Mouse (Mus musculus) heart, embryonic 16.5 days (tissue): ENCODE data around the gene Insl3. TPM values are rescaled to one million over a fixed set of nuclear protein-coding genes. Genes with fewer than 3 reads are reported as not detected.

Source experiments
- ATAC-seq: fragments of 200-750 bp; cut with Nextera tagmentation; replicated peaks from 2 replicates; pipeline ENCODE4 v1.8.0; 2017; ENCODE audit warnings: moderate number of reproducible peaks; ENCODE audit not compliant: insufficient read depth, low FRiP score; ENCODE audit errors: extremely low read depth
- H3K27ac ChIP-seq: fragments of 300-500 bp; sonication (generic); 2 replicates; pipeline ENCODE4 v1.5.1; 2014; ENCODE audit warnings: mild to moderate bottlenecking, low read length, control low read depth, moderate library complexity
- H3K27me3 ChIP-seq: fragments of 300-500 bp; sonication (generic); 2 replicates; pipeline ENCODE4 v1.6.1; 2014; ENCODE audit warnings: low read length, mixed read lengths; ENCODE audit not compliant: control insufficient read depth, insufficient read depth
- H3K36me3 ChIP-seq: fragments of 300-500 bp; sonication (generic); 2 replicates; pipeline ENCODE4 v1.6.1; 2014; ENCODE audit not compliant: control insufficient read depth, insufficient read depth
- H3K4me1 ChIP-seq: fragments of 300-500 bp; sonication (generic); 2 replicates; pipeline ENCODE4 v1.6.1; 2014; ENCODE audit warnings: low read length, mixed read lengths; ENCODE audit not compliant: control insufficient read depth, insufficient read depth
- H3K4me2 ChIP-seq: fragments of 300-500 bp; sonication (generic); 2 replicates; pipeline ENCODE4 v1.6.1; 2014; ENCODE audit warnings: low read depth, mild to moderate bottlenecking, control low read depth, low read length
- H3K4me3 ChIP-seq: fragments of 300-500 bp; sonication (generic); 2 replicates; pipeline ENCODE4 v1.5.1; 2014; ENCODE audit warnings: mild to moderate bottlenecking, control low read depth, low read length
- H3K9ac ChIP-seq: fragments of 300-500 bp; sonication (generic); 2 replicates; pipeline ENCODE4 v1.6.1; 2014; ENCODE audit warnings: low read length, control low read depth
- H3K9me3 ChIP-seq: fragments of 300-500 bp; sonication (generic); replicated peaks from 2 replicates; pipeline ENCODE4 v1.6.1; 2016; ENCODE audit warnings: low read length; ENCODE audit not compliant: control insufficient read depth
- WGBS: fragments of 180-500 bp; shearing (Covaris S2); extraction: QIAGEN DNeasy Blood & Tissue Kit; methylation state at CpG from one replicate; pipeline ENCODE4 v1.1.7; 2014; 5-methylcytosine and 5-hydroxymethylcytosine counted together
- polyA plus RNA-seq: library from polyadenylated mRNA; unstranded; fragments of >200 nt; fragmentation: Nextera tagmentation; extraction: Ambion mirVana; gene quantifications from 2 replicates; pipeline ENCODE4 v1.2.1, GENCODE M21; 2015

Insl3 gene
- polyA plus RNA-seq, 1 experiment from 2014 or later = 3.4 TPM

- Histone ChIP-seq H3K4me3 (no peak overlapping the region), H3K27ac (no peak overlapping the region), H3K4me2 (no peak overlapping the region), H3K27me3 (peaks cover 11% of the 10 kb centered on the region), H3K4me1 (peaks cover 24% of the 10 kb centered on the region), H3K36me3 (no peaks in the 10 kb centered on the region), H3K9ac (no peak overlapping the region), H3K9me3 (no peaks in the 10 kb centered on the region)
- no peak for ATAC-seq
- 70% methylated on average over 2 of the region's 2 CpGs for WGBS
Observed at GRCm38 (mm10) chr8:71674071-71674470, 14.9 kb upstream of the Insl3 start.

DNA sequence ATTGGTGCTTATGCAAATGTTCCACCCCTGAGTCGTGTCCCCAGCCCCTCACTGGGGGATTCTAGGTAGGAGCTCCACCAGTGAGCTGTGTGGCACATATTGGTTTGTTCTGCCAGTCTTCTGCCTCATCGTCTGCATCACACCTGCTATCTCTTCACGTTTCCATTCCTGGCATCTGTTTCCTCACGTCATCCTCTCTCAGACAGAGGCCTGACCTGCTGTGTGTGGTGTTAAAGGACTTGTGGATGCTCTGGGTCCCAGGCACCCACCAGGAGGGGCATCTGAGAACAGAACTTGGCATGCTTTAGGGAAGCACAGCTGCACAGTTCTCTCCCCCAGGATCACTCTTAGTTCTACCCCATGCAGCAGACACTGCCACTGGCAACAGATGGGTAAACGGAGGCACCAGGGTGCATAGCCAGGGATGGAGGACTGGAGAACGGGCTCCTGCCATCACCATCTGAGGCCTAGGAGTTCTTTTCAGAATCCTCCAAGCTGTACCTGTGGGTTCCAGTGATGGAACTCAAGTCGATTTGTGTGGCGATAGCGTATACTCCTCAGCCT is 13.5 kb upstream of the Insl3 start:
- Histone ChIP-seq H3K27ac (peak overlapping the region; percentile 89), H3K4me2 (peak overlapping the region; percentile 67), H3K9ac (peak overlapping the region; percentile 93), H3K9me3 (no peaks in the 10 kb centered on the region), H3K4me3 (peak overlapping the region; percentile 84), H3K36me3 (no peaks in the 10 kb centered on the region), H3K27me3 (peaks cover 12% of the 10 kb centered on the region), H3K4me1 (peaks cover 25% of the 10 kb centered on the region)
- no peak for ATAC-seq
- 37% methylated on average over 9 of the region's 9 CpGs for WGBS

DNA sequence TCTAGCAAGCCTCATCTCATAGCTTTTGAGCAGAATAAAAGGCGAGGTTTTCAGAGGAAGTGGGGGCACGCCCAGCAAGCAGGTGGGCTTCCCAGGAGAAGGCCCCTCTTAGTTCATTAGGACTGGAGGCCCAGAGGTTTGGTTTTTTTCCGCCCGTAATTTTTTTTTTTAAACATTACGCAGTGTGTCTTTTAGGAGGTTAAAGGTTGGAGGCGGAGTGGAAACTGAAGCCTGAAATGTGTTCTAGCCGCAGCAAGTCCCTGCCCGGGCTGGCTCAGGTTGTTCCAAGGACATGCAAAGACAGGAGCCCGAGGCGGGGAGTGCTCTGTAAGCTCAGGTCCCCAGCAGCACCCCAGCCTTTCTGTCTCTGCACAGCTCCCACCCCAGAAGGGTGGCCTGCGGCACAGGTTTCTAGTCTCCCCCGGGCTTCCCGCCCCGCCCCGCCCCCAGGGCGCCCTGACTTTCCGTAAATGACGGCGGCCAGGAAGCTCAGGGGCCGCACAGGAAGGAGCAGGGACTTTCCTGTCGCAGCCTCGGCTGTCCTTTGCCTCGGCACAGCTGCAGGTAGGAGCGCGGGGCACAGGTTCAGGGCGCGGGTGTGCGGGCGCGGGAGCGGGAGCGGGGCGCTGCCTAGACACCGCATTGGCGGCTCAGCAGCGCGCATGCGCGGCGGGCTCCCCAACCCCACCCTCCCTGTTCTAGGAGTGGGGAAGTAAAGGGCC is 12.8 kb upstream of the Insl3 start, which contains the start of gene Jak3:
Jak3 (plus strand) TSS at position 277 of the 722 bp plus-strand sequence.
- Histone ChIP-seq H3K9ac (peak within 1 kb of the TSS; percentile 93), H3K27me3 (peaks cover 15% of the 10 kb centered on the region), H3K4me3 (peak within 1 kb of the TSS; percentile 84), H3K27ac (peak within 1 kb of the TSS; percentile 89), H3K9me3 (no peaks in the 10 kb centered on the region), H3K4me2 (peak within 1 kb of the TSS; percentile 67), H3K4me1 (peaks cover 21% of the 10 kb centered on the region), H3K36me3 (no peaks in the 10 kb centered on the region)
- peak; percentile 49 for ATAC-seq
- 3% methylated on average over 38 of the region's 40 CpGs for WGBS

DNA sequence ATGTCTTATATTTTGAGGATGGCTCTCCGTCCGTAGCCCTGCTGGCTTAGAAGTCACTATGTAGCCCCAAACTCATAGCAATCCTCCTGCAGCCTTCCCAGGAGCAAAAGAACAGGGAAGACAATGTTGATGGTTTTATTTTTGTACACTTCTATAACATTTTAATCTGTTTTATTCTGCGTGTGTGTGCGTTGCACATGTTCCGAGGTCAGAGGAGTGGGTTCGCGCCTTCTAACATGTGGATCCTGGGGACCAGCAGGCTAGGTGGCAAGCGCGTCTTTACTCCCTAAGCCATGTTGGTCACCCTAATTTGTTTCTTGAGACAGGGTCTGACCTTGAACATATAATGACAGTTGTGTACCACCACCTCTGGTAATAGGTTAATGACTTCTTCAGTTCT is 12.2 kb upstream of the Insl3 start:
- no peaks in the 10 kb centered on the region for H3K9me3 ChIP-seq
- WGBS = 55% methylated on average over 9 of the region's 9 CpGs
- H3K27me3 ChIP-seq = peaks cover 17% of the 10 kb centered on the region
- peaks cover 19% of the 10 kb centered on the region for H3K4me1 ChIP-seq
- no peak for ATAC-seq
- H3K4me2 ChIP-seq = peak overlapping the region; percentile 67
- peak overlapping the region; percentile 93 for H3K9ac ChIP-seq
- H3K36me3 ChIP-seq = no peaks in the 10 kb centered on the region
- peak overlapping the region; percentile 89 for H3K27ac ChIP-seq
- H3K4me3 ChIP-seq = peak overlapping the region; percentile 84

GRCm38 (mm10) chr8:71677555-71677954 is 11.5 kb upstream of the Insl3 start:
- Histone ChIP-seq H3K9ac (no peak overlapping the region), H3K27me3 (peaks cover 25% of the 10 kb centered on the region), H3K27ac (peak overlapping the region; percentile 39; the same call in 1 of the 2 replicates), H3K4me1 (peaks cover 14% of the 10 kb centered on the region), H3K4me3 (no peak overlapping the region; the same call in 1 of the 2 replicates), H3K4me2 (peak overlapping the region; percentile 67), H3K9me3 (no peaks in the 10 kb centered on the region), H3K36me3 (no peaks in the 10 kb centered on the region)
- no peak for ATAC-seq

GRCm38 (mm10) chr8:71678216-71678615 is 10.8 kb upstream of the Insl3 start:
- H3K36me3 ChIP-seq = no peaks in the 10 kb centered on the region
- H3K9ac ChIP-seq = no peak overlapping the region
- H3K9me3 ChIP-seq = no peaks in the 10 kb centered on the region
- no peak for ATAC-seq
- peaks cover 32% of the 10 kb centered on the region for H3K27me3 ChIP-seq
- peaks cover 14% of the 10 kb centered on the region for H3K4me1 ChIP-seq
- H3K27ac ChIP-seq = no peak overlapping the region
- WGBS = 65% methylated on average over 4 of the region's 4 CpGs
- no peak overlapping the region for H3K4me2 ChIP-seq
- no peak overlapping the region for H3K4me3 ChIP-seq

GRCm38 (mm10) chr8:71679116-71679515 is 9.9 kb upstream of the Insl3 start:
- H3K36me3 ChIP-seq = no peaks in the 10 kb centered on the region
- peak overlapping the region; percentile 70 for H3K4me2 ChIP-seq
- peaks cover 41% of the 10 kb centered on the region for H3K27me3 ChIP-seq
- H3K27ac ChIP-seq = no peak overlapping the region
- H3K9ac ChIP-seq = peak overlapping the region; percentile 66
- H3K4me3 ChIP-seq = peak overlapping the region; percentile 53
- no peak for ATAC-seq
- H3K9me3 ChIP-seq = no peaks in the 10 kb centered on the region
- WGBS = 28% methylated on average over 16 of the region's 16 CpGs
- H3K4me1 ChIP-seq = peaks cover 14% of the 10 kb centered on the region

DNA sequence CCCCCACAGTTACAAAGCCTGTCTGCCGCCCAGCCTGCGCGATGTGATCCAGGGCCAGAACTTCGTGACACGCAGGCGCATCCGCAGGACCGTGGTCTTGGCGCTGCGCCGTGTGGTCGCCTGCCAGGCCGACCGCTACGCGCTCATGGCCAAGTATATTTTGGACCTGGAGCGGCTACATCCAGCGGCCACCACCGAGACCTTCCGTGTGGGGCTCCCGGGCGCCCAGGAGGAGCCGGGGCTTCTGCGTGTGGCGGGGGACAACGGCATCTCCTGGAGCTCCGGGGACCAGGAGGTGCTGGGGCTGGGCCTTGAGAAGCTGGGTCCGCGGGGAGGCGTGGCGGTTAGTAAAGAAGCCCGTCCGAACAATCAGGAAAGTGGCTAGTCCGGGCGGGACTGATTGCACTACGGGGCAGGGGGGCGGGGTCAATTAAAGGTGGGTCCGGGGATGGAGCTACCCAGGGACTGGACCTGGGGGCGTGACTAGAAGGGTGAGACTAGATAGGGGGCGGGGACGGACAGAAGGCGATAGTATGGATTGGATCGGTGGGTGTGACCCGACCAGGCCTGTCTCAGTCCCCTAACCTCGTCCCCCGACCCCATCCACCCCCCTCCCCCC is 9.4 kb upstream of the Insl3 start:
- peaks cover 14% of the 10 kb centered on the region for H3K4me1 ChIP-seq
- H3K4me2 ChIP-seq = peak overlapping the region; percentile 70
- peak overlapping the region; percentile 53 for H3K4me3 ChIP-seq
- ATAC-seq = 0 out of 2 replicates have a peak, but pooled peaks have one; percentile 10
- H3K27ac ChIP-seq = no peak overlapping the region
- WGBS = 20% methylated on average over 46 of the region's 46 CpGs
- H3K9ac ChIP-seq = peak overlapping the region; percentile 66
- no peaks in the 10 kb centered on the region for H3K9me3 ChIP-seq
- no peaks in the 10 kb centered on the region for H3K36me3 ChIP-seq
- H3K27me3 ChIP-seq = peaks cover 46% of the 10 kb centered on the region

DNA sequence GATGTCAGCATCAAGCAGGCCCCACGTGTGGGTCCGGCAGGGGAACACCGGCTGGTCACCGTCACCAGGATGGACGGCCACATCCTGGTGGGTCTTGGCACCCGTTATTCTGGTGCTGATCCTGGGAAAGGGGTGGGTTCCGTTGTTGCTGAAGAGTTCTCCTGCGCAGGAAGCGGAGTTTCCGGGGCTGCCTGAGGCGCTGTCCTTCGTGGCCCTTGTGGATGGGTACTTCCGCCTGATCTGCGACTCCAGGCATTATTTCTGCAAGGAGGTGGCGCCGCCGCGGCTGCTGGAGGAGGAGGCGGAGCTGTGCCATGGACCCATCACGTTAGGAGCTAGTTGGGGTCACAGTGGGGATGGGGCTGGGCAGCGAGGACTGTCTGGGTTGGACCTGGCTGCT is 8.5 kb upstream of the Insl3 start:
- H3K4me3 ChIP-seq = no peak overlapping the region
- H3K9me3 ChIP-seq = no peaks in the 10 kb centered on the region
- H3K4me2 ChIP-seq = no peak overlapping the region
- 22% methylated on average over 21 of the region's 21 CpGs for WGBS
- H3K4me1 ChIP-seq = peaks cover 13% of the 10 kb centered on the region
- no peak for ATAC-seq
- peaks cover 54% of the 10 kb centered on the region for H3K27me3 ChIP-seq
- no peak overlapping the region for H3K9ac ChIP-seq
- H3K27ac ChIP-seq = no peak overlapping the region
- H3K36me3 ChIP-seq = no peaks in the 10 kb centered on the region
